Mouse (Mus musculus) kidney, postnatal 36 days (tissue): ENCODE data around the gene Disp1.
A peak's percentile ranks its signal among the peaks of the same experiment; 100 is the strongest.

Source experiments
- DNase-seq, 2 experiments: peaks; one replicate each; pipeline ENCODE4 v3.0.0; 2021 to 2022; ENCODE audit warnings: mixed read lengths in 2 of 2

The Disp1 gene

DNA sequence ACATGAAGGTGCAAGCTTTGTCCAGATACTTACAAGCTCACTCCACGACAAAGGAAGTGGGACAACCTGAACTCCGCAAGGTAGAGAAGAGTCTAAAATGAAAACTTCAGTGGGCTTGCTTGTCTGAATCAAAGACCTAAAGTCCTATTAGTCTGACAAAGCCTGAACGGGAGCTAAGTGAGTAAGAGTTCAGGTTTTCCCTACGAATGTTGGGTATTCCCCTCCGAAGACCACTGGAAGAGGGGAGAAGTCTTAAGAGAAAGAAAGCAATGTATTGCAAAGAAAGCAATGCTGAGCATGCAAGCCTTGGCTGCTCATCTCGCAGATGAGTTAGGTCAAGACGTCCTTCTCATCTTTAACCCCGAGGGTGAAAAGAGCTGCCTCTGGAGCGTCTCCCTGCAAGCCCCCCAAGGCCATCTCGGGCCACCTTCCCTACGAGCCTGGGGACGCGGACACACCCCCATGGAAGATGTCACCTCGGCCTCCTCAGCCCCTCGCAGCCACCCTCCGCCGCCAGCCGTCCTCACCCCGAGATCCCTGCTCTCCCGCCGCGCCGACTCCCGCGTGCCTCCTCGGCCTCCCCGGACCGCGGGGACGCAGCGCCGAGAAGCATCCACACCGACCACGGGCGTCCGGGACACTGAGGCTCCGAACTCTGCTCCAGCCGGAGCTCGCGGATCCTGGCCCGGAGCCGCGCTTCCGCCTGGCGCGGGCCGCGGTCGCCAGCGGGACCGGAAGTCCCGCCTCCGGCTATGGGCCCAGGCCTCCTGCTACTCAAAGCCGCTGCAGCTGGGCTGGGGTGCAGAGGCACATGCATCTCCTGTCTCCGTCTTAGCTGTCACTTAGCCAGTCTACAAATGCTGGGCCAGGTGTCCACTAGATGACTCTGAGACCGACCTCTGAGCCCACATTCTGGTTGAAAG, at the start of gene Disp1:
TSS of gene Disp1 (minus strand) at position 727 of the 923 bp plus-strand sequence.
- peak; percentile 68 to 86 for DNase-seq

DNA sequence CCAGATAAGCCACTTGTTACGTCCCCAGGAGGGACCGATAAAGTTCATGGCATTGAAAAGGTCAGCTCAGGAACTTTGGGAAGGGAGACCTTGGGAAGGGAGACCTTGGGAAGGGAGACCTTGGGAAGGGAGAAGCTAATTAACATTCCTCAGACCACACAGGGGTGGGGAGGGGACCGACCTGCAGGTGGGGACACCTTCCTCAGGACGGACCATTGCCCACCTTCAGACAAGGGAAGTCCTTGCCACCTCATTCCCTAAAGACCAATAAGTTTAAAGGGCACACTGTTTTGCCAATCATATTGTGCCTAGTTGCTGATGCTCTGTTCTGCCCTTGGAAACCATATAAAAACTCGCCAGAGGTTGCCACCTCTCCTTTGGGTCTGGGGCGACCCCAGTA, 46.3 kb upstream of the Disp1 start:
- DNase-seq, result no peak

GRCm38 (mm10) chr1:183265921-183266467, 44.7 kb upstream of the Disp1 start:
- peak in 1 of 2 experiments; percentile 1 for DNase-seq

- peak in 1 of 2 experiments; percentile 2 for DNase-seq
Measured at GRCm38 (mm10) chr1:183264145-183265008, 43.1 kb upstream of the Disp1 start.

DNA sequence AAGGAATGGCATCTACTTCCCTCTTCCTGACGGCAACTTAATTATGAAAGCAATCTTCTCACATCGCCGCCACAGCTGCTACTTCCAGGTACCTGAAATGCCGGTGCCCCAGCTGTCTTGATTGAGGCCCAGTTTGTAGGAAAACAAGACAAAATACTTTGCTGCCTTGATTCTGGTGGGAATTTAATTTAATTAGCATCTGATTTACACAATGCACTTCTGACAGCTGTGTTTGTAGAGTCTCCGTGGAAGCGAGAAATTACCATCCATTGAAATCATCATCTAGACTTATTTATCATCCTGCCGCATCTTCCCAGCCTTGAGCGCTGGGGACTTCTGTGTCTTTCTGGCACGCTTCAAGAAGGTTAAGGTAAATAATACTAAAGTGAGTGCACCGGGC, 31.3 kb upstream of the Disp1 start:
- no peak for DNase-seq

GRCm38 (mm10) chr1:183251818-183252217, 30.5 kb upstream of the Disp1 start:
- no peak for DNase-seq

- DNase-seq, result no peak
Measured at GRCm38 (mm10) chr1:183250612-183251011, 29.3 kb upstream of the Disp1 start.

DNA sequence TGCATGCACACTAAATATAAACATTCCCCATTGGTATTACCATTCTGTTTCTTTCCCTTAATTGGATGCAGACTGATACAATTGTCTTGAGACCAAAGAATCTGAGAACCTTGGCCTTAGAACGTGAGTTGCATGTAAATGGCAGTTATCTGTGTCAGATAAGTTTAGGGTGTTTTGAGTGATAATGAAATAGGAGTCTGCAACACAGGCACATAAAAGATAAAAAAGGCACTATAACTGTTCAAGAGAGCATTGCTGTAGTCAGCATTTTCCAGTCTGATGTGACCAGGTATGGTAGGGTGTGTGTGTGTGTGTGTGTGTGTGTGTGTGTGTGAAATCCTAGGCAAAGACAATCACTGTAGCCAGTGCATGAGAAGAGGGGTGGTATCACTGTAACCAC, 26.8 kb upstream of the Disp1 start:
- DNase-seq, result no peak

GRCm38 (mm10) chr1:183243293-183243692, 22.0 kb upstream of the Disp1 start:
- DNase-seq, result peak in 1 of 2 experiments; percentile 6

DNA sequence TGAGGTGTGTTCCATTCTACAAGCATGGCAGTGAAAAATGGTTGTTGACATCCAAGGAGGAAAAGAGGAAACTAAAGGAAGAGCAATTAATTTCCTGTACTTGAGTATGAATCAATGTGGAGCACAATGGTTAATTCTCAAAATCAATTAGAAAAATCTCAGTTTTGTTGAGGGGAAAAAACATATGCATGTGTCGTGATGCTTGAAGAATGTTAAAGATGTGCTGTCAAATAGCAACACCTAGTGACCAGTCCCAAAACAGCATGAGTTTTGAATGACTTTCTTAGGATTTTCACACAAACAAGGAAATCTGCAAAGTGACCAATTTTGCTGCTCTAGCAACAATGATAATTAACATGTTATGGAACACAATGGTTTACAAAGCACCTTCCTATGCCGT, 16.6 kb upstream of the Disp1 start:
- DNase-seq, result peak; percentile 11 to 29

DNA sequence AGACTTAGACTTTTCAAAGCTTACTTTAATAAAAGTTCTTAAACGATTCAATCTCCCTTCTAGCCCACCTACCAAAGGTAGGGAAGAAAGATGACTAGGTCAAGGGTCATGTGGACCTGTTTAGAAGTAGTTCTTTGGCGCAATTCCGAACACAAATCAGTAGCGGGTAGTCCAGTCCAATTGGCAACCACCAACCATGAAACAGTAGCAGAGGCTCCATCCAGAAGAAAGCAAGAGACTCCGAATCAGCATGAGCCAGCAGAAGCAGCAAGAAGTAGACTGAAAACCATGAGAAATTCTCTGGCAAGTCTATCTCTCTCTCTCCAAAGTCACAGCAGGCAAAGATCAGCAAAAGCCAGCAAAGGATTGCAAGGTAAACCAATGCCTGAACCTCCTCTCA, 15.1 kb upstream of the Disp1 start:
- no peak for DNase-seq

DNA sequence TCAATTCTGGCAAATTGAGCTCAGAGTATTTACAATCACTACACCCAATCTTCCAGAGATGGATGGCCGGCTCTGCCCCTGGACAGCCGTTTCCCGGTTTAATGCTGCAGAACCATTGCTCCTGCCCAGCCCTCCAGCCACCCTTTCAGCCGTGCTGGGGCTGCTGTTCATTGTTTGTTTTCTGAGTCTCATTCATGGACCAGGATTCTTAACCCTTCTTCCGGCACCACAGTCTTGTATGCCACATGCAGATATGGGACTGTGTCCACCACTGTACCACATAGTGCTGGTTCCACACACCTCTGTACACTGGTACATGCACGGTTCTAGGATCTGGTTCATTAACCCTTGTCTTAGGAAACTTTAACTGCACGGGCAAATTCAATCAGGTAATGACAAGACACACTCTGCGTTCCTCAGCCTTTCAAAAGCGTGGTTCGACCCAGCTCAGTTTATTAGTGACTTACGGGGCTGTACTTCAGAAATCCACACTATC, 12.4 kb upstream of the Disp1 start:
- DNase-seq, result no peak

DNA sequence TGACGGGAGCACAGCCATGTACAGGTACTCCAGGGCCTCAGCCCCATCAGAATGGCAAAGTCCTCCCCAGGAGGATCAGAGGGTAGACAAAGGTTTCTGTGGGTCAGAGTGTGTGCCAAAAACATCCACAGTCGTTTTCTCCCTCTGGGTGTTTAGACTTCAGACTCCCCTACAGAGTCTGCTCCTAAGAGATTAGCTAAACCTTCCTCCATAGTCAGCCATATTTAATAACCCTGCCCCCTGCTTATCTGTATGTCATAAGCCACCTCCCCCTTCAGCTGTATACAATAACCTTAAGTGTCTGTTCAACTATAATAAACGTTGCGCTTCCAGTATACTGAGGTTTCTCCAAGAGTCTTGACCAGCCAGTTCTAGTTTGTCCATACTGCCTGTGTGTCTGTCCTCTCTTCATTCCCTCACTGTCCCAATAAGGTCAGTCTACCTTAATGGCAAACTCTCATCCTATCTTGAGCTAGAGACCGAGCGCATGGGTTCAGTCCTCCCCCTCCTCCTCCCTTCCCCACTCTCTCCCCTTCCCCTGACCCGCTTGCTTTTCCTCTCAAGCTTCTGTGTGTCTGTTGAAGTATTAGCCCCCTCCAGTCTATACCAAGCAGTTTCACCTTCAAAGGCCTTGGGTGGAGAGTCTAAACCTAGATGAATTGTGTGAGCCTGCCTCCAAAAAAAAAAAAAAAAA, 11.8 kb upstream of the Disp1 start:
- DNase-seq, result no peak

DNA sequence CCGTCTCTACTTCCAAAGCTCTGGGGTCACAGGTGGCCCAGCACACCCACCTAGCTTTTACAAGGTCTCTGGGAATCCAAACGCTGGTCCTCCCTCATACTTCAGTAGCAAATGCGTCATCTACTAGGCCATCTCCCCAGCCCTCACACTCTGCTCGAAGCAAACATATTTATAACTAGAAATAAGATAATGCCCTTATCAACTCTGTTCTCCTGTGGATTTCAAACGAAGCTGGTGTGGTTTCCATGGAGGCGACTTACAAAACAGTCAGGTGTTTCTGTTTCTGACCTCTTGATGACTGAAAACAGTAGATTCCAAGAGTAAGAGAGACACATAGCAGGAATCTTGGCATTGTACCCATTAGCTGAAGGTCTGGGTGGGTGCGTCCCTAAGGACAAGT, 6.1 kb upstream of the Disp1 start:
- DNase-seq, result no peak

DNA sequence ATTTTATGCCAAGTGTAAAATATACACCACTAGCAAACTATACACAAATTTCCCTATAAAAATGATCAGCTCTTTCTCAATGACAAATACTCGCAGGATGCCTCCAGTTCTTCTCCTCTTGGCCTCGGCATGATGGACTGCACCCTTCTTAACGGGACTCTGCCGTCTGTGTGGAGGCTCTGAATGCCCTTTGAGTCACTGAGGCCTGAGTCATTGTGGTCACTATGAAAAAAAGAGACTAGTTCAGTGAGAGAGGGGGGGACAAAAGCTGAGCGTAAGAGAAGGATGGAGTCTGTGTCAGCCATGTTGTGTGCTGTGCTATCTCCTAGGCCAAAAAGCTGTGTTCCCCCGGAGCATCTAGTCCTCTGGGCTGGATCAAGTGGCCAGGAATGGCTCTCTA, 2.3 kb downstream of the Disp1 start:
- no peak for DNase-seq

GRCm38 (mm10) chr1:183216691-183217090, 4.6 kb downstream of the Disp1 start:
- DNase-seq, result no peak

GRCm38 (mm10) chr1:183215706-183216105, 5.6 kb downstream of the Disp1 start:
- DNase-seq, result no peak

DNA sequence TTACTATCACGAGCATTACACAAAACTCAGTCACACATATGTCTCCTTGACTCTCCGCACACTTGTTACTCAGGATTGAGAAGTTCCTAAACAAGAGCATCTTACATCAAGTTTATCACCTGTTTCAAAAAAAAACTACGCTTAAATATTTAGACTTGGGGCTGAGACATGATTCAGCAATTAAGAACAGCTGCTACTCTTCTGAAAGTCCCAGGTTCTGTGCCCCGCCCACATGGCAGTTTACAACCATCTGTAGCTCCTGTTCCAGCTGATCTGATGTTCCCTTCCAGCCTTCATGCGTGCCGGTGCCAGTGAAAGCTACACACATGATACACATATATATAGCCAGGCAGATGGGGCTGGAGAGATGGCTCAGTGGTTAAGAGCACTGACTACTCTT, 7.5 kb downstream of the Disp1 start:
- DNase-seq, result no peak

DNA sequence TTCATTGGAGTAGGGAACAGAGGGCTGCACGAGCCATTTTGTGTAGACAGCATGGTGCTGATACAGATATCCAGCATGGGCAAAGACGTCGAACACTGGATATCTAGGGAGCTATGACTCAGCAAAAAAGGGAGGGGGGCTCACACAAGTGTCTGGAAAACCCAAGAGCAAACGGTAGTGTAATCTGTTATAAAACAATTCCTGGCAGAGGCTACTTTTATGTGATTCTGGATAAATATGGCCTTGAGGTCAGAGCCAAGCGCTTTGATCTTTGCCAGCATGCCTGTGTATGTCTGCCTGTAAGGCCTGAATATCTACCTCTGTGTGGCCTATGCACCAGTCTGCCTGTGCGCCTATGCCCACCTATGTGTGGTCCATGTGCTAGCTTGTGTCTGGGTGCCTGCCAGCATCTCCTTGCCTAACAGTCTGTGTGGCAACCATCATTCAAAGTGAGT, 8.5 kb downstream of the Disp1 start:
- no peak for DNase-seq

- DNase-seq, result no peak
Measured at GRCm38 (mm10) chr1:183210115-183210514, 11.2 kb downstream of the Disp1 start.

- no peak for DNase-seq
Measured at GRCm38 (mm10) chr1:183207623-183208022, 13.7 kb downstream of the Disp1 start.

GRCm38 (mm10) chr1:183207141-183207540, 14.2 kb downstream of the Disp1 start:
- no peak for DNase-seq
